Mouse (Mus musculus) olfactory bulb, adult 2 months (tissue): ENCODE measurements around the gene Sarnp.

Source experiments
- CTCF ChIP-seq: fragments of 200-500 bp; IDR thresholded peaks from 2 replicates; pipeline ENCODE4 v1.5.1; 2012; ENCODE audit warnings: low read depth, mild to moderate bottlenecking, low read length, moderate library complexity; ENCODE audit not compliant: insufficient read depth
- POLR2A ChIP-seq: fragments of 200-500 bp; IDR thresholded peaks from 2 replicates; pipeline ENCODE4 v1.6.1; 2012; ENCODE audit warnings: mild to moderate bottlenecking, low read depth, low read length, moderate library complexity; ENCODE audit not compliant: insufficient read depth

GRCm38 (mm10) chr10:128919966-128920365 lies 102.8 kb downstream of the Sarnp start:
- no peak for TF ChIP-seq POLR2A
- no peak for TF ChIP-seq CTCF
